Mouse (Mus musculus): ENCODE measurements around the gene Lrp4.

Lrp4 gene

DNA sequence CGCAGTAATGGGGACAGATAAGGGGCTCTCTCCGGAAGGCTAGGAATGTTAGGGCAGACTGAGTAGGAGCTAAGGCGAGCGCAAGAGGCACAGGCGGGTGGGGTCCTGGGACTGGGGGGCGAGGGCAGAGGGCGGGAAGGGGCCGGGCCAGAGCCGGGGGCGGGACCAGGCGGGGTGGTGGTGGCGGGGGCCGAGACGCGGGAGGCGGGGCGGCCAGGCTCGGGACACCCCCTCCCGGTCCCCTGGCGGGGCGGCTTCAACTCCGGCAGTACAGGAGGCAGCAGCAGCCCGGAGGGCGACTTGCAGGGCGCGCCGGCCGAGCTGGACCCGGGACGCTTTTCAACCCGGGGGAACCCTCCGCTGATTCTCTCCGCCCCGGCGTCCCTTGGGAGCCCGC lies at the start of gene Lrp4:
TSS of gene Lrp4 (plus strand) at position 253 of the 397 bp plus-strand sequence.
- DNase-seq (ENCODE audit: low read depth, low spot score): no peak

DNA sequence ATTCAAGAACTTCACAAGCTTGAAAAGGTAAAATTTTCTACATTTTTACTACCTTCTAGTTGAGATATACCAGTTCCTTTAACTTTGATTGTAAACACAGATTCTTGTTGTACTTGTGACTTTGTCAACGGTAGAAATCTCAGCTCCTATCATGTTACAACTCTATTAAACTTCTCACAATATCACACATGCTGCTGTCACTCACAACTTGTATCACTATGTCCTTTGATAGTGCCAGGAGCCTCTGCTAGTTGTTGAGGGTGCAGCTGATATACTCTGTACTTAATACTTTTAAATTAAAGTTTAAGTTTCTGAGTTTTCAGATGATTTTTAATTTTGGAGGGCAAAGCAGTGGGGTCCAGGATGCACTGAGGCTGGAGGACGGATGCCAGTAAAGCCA lies 49.3 kb upstream of the Lrp4 start:
- DNase-seq (ENCODE audit: low read depth, low spot score): no peak

DNA sequence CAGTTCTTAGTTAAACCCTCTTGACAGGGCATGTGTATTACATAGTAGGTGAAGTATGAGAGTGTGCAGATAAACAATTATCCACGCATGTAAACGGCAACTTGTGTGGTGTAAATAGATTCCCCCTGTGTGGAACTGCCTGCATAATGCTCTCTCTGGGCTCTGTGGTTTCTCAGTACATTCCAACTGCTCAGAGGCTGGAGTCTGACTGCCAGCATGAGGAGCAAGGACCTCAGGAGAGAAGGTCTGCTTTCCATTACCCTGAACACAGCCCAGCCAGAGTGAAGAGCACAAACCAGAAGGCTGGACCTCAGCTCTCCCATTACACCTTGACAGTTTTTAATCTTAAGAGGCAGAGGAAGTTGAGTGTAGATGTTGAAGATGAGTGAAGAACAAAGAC lies 45.8 kb upstream of the Lrp4 start:
- DNase-seq (ENCODE audit: low read depth, low spot score): no peak

DNA sequence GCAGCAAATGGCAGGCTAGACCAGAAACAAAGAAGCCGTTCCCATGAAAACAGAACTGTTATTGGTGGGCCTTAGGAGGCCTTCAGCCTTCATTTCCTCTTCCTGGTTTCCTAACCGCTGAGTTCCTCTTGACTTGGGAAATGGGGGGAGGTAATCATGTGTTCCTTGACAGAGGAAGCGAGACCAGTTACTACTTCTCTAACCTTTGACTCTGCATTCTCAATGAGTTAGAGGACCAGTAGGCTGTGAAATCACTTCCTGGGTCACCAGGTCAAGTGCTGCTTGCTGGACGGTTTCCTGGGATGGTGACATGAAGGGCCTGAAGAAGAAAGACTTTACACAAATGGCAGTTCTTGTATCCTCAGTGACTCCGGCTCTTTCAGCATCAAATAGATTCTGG lies 45.0 kb upstream of the Lrp4 start:
- no peak for DNase-seq (ENCODE audit: low read depth, low spot score)

DNA sequence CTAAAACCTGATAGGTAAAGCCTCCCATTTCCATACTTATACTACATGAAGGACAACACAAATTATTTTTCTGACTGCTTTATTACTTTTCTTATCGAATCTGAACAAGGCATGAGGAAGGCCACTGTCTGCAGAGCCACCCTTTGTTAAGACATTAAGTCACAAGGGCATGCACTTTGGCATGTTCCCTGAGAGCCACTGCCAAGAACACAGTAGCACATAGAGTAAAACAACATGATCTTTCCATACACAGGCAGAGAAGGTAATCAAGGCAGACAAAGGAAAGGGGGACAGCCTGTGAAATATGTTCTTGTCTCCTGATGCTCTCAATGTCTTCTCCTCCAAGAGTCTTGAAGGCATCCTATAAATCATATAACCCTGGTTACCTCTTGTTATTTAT lies 43.5 kb upstream of the Lrp4 start:
- DNase-seq (ENCODE audit: low read depth, low spot score): no peak

DNA sequence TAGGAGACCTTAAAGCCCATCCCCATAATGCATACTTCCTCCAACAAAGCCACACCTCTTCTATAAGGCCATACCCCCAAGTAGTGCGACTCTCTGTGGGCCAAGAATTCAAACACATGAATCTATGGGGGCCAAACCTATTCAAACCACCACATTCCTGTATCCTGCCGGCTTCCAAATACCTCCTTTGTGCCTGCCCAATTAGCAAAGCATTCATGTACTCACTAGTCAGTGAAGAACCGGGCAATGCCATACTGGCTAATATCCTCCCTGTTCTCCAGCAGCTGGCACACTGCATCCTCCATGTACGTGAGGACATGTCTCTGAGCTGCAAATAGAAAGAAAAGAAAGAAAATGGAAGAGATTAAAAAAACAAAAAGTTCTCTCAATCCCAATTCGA lies 35.7 kb upstream of the Lrp4 start:
- DNase-seq (ENCODE audit: low read depth, low spot score): no peak

DNA sequence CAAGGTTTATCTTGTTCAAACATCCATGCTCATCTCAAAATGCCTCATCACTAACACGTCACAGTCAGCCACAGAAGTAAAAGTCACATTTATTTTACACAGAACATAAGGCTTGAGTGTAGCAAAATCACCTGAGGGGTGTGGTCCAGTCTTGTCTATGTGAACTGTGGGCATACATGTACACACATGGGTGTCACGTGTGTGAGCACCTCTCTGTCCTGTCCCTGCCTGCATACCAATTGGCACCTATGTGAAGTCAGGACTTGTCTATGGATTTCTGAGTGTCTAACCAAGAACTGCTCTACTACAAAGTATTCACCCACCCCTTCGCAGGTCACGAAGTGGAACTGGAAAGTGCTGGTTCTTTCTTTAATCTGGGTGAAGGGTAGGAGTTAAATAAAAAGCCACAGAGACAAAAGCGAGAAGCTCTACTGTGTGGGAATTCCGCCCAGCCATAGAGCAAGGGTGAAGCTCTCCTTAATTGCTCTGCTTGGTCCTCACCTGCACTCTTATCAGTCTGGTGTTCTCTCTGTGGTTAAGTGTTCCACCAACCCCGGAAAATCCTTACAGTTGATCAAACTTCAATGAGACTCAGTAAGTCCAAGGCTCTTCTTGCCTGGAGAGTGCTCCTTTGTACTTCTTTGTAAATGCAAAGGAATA lies 33.1 kb upstream of the Lrp4 start:
- DNase-seq (ENCODE audit: low read depth, low spot score): no peak

DNA sequence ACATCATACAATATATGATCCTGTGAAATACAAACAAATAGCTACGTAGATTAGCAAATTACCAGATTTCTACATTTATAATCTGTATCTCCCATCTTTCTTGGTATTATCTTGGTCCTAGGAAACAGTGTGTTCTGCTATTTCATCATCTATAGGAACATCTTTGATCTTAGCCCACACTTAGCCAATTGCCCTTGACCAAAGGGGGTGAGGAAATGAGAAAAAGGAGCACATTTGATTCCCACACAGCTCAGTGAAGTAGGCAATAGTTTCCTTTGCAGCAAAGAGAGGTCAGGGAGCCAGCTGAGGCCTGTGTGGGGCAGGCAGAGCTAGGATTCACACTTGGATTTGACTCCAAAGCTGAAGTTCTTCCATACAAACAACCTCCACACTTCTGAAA lies 31.0 kb upstream of the Lrp4 start:
- no peak for DNase-seq (ENCODE audit: low read depth, low spot score)

DNA sequence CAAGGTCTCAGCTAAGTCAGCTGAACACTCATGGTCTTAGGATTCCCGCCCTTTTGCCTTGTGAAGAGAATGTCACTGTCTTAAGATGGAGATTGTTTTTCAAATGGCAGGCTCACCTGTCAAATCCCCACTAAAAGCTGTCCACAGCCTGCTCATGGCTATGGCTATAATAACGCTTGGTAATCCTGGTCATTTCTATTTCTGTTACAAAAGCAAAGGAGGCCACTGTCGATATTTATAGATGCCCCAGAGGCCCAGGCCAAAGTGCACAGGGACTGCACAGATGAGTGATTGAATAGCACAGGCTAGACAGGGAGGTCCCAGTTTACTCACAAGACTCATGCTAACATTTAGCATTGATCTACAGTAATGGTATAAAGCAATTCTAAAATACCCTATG lies 28.2 kb upstream of the Lrp4 start:
- no peak for DNase-seq (ENCODE audit: low read depth, low spot score)

DNA sequence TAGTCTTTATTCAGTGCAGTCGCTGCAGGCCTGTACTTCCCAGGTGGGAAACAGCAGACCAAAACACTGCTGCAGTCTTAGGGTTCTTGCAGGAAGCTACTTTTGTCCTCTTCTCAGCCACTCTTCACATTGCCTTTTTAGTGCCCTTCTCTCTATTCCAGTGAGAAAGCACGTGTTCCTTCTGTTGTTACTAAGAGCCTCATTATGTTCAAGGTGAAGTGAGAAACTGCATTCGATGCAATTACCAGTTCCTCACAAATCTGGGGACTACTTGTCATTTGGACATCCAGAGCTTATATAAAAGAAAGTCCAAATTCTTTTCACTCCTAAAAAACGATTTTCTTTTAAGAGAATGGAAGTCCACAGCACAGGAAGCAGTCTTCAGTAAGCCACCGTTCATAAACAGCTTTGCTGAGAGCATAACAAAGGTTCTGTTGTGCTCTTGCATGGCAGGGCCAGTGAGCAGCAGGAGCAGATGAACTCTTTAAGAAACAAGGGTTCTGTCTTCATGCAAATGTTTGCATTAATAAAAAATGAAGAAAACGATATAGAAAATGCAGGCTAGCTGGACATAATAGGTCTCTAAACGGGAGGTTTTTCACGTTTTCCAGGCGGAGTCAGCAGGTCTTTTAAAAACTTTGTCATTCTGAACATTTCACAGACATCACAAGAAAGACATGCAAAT lies 27.3 kb upstream of the Lrp4 start:
- no peak for DNase-seq (ENCODE audit: low read depth, low spot score)

DNA sequence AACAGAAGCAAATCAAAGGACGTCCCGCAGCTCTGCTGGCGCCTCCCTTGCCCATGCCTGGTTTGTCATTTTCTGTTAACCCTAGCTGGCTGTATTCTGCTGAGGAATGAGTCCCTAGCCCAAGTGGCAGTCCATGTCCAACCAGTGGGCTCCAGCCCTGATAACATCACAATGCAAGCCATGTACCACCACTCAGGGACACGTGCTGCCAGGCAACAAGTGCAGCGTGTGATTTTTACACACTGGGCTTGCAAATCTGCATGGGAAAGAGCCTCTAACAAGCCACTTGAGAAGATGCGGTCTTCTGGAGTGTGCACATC lies 26.8 kb upstream of the Lrp4 start:
- DNase-seq (ENCODE audit: low read depth, low spot score): no peak

DNA sequence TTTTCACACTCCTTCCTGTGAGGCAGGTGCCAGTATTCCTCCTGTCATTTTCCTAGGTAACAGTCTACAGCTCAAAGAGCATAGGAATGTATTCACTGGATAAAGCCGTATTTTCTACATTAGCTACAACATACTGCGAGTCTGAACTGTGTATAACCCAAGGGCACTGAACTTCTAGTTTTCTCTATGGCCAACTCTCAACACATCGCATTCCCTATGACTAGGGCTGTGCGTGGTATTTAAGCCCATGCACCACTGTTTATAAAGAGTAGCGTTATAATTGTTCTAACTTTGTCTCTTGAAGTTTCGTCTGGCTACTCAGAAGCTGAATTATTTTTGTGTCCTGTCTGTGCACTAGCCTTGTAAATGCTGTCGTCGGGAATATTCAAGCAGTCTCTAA lies 20.6 kb upstream of the Lrp4 start:
- DNase-seq (ENCODE audit: low read depth, low spot score): no peak

DNA sequence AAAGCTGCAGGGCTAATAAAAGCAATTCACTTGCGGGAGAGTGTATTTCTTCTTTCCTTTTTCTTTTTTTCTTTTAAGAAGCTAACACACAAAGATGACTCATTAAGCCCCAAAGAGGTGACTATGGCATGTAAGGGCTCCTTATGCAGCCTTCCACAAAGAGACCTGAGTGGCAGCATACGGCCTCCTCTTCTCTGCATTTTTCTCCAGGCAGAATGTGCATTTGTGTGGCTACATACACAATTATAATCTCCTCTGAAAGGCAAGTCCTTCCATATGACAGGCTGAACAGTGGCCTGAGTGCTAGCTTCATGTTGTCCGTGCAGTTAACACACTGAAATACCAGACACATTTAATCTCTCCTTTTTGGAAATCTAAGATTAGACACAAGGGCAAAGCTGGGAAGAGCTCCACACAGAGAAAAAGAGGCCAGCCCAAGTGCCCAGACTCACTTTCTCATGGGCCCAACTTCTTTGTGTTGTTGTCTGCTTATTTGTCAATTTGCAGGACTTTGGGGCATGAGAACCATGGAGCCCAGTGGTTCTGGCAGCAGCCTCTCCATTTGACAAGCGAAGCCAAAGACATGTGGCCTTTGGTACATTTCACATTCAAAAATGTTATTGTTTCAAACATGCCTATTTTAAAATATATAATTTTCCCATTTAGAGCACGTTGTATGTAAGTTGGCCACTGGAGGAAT lies 20.0 kb upstream of the Lrp4 start:
- DNase-seq (ENCODE audit: low read depth, low spot score): no peak

DNA sequence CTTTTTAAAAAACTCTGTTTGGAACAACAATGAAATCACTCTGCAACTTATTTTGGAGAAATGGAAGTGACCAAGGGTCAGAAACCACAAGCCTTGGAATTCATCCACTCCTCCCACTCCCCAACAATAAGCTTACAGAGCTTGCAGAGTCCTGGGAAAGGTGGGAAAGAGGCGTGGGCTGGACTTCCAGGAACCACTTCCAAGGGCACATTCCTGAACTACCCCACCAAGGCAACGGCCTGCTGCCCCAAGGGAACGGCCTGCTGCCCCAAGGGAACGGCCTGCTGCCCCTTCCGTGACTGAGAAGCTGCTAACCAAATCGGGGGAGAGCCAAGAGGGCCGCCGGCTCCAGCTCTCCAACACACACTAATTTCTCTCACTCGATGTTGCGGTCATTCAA lies 18.0 kb upstream of the Lrp4 start:
- DNase-seq (ENCODE audit: low read depth, low spot score): no peak

DNA sequence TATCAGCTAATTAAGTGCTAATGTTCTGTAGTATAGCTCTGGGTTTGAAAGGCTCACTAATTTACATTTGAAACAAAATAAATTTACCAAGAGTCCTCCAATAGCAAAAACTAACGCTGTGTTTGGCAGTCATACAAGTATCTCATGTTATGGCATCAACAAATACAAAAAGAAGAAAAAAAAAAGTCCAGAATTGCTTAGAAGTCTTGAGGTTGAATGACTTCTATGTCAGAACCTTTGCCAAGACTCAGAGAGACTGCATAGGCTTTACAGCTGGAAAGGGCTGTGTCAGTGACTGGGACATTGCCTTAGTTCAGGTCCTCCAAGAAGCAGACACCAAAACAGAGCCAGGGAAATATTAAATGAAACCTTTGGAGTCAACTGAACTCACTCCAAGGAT lies 17.4 kb upstream of the Lrp4 start:
- no peak for DNase-seq (ENCODE audit: low read depth, low spot score)

DNA sequence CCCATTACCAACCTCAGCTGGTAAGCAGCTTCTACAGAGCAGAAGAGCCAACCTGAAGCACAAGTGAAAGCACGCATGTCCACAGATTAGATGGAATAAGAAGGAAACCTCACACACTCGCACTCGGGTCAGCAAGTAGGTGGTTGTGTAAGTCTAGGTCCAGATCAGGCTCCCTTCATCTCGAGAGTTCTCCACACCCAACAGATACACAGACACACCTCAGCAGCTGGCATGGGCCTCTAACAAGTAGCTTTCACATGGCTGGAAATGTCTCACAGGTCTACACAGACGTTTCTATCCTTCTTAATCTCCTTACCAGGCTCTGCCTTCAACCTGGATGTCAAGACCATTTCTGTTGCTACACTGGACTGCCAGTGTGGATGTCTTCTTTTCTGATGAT lies 16.6 kb upstream of the Lrp4 start:
- DNase-seq (ENCODE audit: low read depth, low spot score): no peak

DNA sequence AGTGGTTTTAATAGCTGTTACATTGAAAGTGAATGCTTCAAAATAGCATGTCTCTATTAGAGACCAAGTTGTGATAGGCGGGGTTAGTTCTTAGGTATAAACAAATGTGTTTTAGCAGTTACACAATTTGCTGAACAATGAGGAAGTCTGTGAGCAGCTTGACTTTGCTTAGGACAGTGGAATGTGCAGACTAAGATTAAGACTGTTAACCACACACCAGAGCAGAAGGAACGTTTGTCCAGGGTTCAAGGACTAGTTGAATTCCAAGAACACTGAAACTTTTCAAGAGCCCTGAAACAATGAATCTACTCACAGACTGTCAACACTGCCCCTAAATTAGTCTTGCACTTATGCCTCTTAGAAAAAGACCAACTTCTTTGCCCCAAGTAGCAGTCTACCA lies 15.6 kb upstream of the Lrp4 start:
- no peak for DNase-seq (ENCODE audit: low read depth, low spot score)

DNA sequence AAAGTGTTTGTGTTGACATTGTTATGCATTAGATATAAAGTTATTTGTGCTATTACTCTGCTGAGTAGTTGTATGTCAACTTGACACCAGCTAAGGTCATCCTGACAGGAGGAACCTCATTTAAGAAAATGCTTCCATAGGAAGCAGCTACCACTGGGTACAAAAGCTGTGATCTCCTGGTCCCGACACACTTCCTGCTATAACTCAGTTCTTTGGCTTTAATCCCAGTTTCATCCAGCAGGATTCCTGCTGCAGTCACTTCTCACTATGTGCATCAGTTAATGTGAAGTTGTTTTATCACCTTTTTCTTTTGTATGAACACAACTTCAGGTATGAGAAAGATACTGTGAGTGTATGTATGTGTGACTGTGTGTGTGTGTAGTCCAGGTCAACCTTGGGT lies 15.1 kb upstream of the Lrp4 start:
- no peak for DNase-seq (ENCODE audit: low read depth, low spot score)

DNA sequence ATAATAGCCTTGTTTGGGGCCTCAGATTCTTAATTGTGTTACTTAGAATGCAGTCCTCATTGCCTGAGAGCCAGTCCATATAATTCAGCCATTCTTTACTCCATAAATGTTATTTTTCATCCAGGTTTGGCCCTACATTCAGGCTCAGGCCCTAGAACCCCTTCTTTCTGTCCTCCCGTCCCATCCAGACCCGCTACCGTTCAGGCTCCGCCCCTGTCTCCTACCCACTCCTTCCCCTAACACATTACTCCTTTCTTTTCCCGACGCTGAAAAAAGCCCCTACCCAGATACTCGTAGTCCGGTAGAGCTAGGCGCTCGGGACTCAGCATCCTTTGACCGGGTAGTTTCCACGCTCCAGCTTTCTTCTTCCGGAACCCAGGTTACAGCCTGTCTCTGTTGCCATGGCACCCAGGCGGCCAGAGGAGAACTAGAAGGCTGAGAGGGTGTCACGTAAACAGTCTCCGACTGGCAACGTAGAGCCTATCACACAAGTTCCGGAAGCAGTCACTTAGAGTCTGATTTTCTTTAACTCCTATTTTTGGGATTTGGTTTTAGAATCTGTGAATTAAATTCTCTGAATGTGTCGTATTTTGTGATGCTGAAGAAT lies 12.9 kb upstream of the Lrp4 start, which contains the start of gene 1110051M20Rik:
TSS of gene 1110051M20Rik (minus strand) at position 419 of the 607 bp plus-strand sequence.
- DNase-seq (ENCODE audit: low read depth, low spot score): peak; percentile 93

DNA sequence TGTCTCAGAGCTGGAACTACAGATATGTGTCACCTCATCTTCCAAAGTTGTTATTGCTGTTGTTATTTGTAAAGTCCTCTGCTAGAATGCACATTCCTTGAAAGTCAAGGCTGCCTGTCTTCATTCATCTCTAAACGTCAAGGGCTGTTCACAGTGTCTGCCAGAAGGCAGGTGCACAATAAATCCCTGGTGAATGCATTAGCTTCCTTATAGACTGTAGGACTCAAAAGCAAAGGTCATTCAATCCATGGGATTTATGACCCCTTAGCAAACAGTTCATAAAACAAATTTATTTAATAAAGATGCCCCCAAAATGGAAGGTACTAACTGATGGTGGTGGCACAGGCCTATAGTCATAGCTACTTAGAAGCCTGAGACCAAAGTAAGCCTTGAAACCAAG lies 7.6 kb upstream of the Lrp4 start:
- no peak for DNase-seq (ENCODE audit: low read depth, low spot score)

DNA sequence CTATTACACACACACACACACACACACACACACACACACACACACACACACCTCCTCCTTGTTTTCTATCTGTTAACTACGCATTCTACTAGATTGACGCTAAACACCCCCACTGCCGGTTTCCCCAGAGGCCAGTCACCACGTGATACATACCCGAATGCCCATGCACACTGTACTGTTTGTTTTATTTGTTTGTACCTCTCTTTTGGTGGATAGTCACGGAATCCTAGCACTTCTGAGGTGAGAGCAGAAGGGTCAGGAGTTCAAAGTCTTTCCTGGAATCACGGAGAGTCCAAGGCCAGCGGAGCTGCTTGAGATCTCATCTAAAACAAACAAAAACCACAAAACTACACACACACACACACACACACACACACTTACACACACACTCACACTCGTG lies 7.0 kb upstream of the Lrp4 start:
- DNase-seq (ENCODE audit: low read depth, low spot score): no peak

DNA sequence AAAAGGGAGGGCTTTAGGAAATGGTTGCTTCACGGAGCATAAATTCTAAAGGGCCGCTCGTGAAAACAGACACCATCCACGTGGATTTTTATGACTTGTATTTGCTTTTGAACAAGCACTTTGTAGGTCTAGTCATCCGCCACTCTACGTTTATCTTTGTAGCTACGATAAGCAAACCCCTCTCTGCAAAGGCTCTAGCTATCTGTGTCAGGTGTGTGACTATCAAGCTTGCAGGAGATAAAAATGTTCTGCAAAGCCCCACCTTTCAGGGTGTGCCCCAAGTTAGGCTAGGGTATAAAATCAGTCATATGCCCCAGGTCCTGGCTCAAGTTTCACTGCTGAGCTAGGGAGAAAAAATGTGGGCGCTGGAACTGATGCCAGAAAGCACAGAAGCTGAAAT lies 4.7 kb upstream of the Lrp4 start:
- no peak for DNase-seq (ENCODE audit: low read depth, low spot score)

Data from telencephalon, adult 2 months (tissue).